Mouse (Mus musculus) liver, embryonic 14.5 days (tissue): ENCODE measurements around the gene Ap5s1. TPM values are rescaled to one million over a fixed set of nuclear protein-coding genes. Genes with fewer than 3 reads are reported as not detected.

ENCODE experiments used
- ATAC-seq: fragments of 200-750 bp; cut with Nextera tagmentation; 2 replicates; pipeline ENCODE4 v1.8.0; 2017; ENCODE audit warnings: moderate number of reproducible peaks, mild to moderate bottlenecking, moderate library complexity; ENCODE audit not compliant: insufficient read depth
- DNase-seq, 3 experiments: peaks; one replicate each; pipeline ENCODE4 v3.0.0-alpha.2; 2012 to 2013; ENCODE audit warnings: low read depth in 3 of 3, low spot score in 3 of 3
- H3K27ac ChIP-seq: fragments of 300-500 bp; sonication (generic); 2 replicates; pipeline ENCODE4 v1.5.1; 2014; ENCODE audit warnings: moderate library complexity, mild to moderate bottlenecking, control low read depth, inconsistent platforms
- H3K27me3 ChIP-seq: fragments of 300-500 bp; sonication (generic); 2 replicates; pipeline ENCODE4 v1.6.1; 2014; ENCODE audit warnings: mild to moderate bottlenecking, low read length, moderate library complexity; ENCODE audit not compliant: control insufficient read depth, insufficient read depth
- H3K36me3 ChIP-seq: fragments of 300-500 bp; sonication (generic); replicated peaks from 2 replicates; pipeline ENCODE4 v1.6.1; 2014; ENCODE audit warnings: low read depth; ENCODE audit not compliant: control insufficient read depth, insufficient read depth
- H3K4me1 ChIP-seq, 2 experiments: fragments of 200-500 bp in 1 of 2; fragments of 300-500 bp in 1 of 2; sonication (generic) in 1 of 2; replicated peaks; 2 replicates each; pipeline ENCODE4 v1.6.1; 2012 to 2014; ENCODE audit warnings: antibody characterized with exemption in 1 of 2, inconsistent platforms in 1 of 2, low read length in 1 of 2; ENCODE audit not compliant: control insufficient read depth in 2 of 2, insufficient read depth in 2 of 2
- H3K4me2 ChIP-seq: fragments of 300-500 bp; sonication (generic); 2 replicates; pipeline ENCODE4 v1.6.1; 2014; ENCODE audit warnings: low read depth, mild to moderate bottlenecking, control low read depth, moderate library complexity
- H3K4me3 ChIP-seq, 2 experiments: fragments of 200-500 bp in 1 of 2; fragments of 300-500 bp in 1 of 2; sonication (generic) in 1 of 2; 2 replicates each; pipeline ENCODE4 v1.5.1; 2012 to 2014; ENCODE audit warnings: low read depth in 2 of 2, low read length in 2 of 2, mild to moderate bottlenecking in 2 of 2, control low read depth in 1 of 2, inconsistent platforms in 1 of 2, moderate library complexity in 1 of 2; ENCODE audit not compliant: insufficient read depth in 1 of 2
- H3K9ac ChIP-seq: fragments of 300-500 bp; sonication (generic); replicated peaks from 2 replicates; pipeline ENCODE4 v1.6.1; 2014; ENCODE audit warnings: mild to moderate bottlenecking, control low read depth, moderate library complexity
- H3K9me3 ChIP-seq: fragments of 300-500 bp; sonication (generic); 2 replicates; pipeline ENCODE4 v1.6.1; 2016; ENCODE audit warnings: low read length, mixed read lengths; ENCODE audit not compliant: control insufficient read depth
- CTCF ChIP-seq: IDR thresholded peaks from 2 replicates; pipeline ENCODE4 v1.5.1; 2016; ENCODE audit warnings: antibody characterized with exemption, low read depth, control low read depth
- EP300 ChIP-seq: IDR thresholded peaks from 2 replicates; pipeline ENCODE4 v1.6.1; 2016; ENCODE audit warnings: antibody characterized with exemption, low read depth
- WGBS: fragments of 180-500 bp; shearing (Covaris S2); extraction: QIAGEN DNeasy Blood & Tissue Kit; methylation state at CpG from one replicate; pipeline ENCODE4 v1.1.7; 2014; ENCODE audit not compliant: insufficient replicate concordance; 5-methylcytosine and 5-hydroxymethylcytosine counted together
- polyA plus RNA-seq, 2 experiments: library from polyadenylated mRNA; depleted of rRNA in 1 of 2; stranded (reverse) in 1 of 2; unstranded in 1 of 2; fragments of >200 nt; fragmentation: Nextera tagmentation in 1 of 2; extraction: Ambion mirVana in 1 of 2; gene quantifications; 2 replicates each; pipeline versions ENCODE4 v1.2.1 to v1.2.3; 2012 to 2014

Ap5s1 gene
- polyA plus RNA-seq, 2 experiments, result 13.1 to 20.0 TPM

DNA sequence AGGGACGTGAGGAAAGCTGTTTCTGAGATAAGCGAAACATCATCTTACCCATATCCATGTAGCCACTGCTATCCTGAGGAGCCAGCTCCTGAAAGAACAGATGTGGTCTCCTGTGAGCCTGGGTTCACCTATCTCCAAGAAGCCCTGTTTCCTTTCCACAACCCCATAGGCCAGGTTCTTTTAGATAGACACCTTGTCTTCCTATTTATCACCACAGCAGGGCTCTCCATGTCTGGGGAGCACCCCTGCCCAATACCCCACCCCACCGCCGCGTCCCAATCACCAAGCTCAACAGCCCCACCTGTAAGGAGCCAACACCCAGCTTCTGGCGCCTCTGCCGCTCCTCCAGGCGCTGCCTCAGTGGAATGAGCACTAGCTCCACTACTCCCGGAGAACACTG, 34.6 kb upstream of the Ap5s1 start:
- DNase-seq, result no peak
- no peaks in the 10 kb centered on the region for H3K9me3 ChIP-seq
- H3K36me3 ChIP-seq, result no peaks in the 10 kb centered on the region; the same call in 1 of the 2 replicates
- peaks cover 57% of the 10 kb centered on the region for H3K27me3 ChIP-seq
- 18% methylated on average over 9 of the region's 9 CpGs for WGBS
- H3K9ac ChIP-seq, result no peak overlapping the region
- no peak overlapping the region for H3K27ac ChIP-seq
- no peak for TF ChIP-seq CTCF
- no peak for TF ChIP-seq EP300
- H3K4me2 ChIP-seq, result no peak overlapping the region
- peaks cover 9 to 12% of the 10 kb centered on the region in 2 experiments for H3K4me1 ChIP-seq
- peak; percentile 44; the same call in 1 of the 2 replicates for ATAC-seq
- H3K4me3 ChIP-seq, result no peak overlapping the region

GRCm38 (mm10) chr2:131174700-131175099, 32.2 kb upstream of the Ap5s1 start:
- no peak overlapping the region for H3K27ac ChIP-seq
- no peaks in the 10 kb centered on the region; the same call in 1 of the 2 replicates for H3K36me3 ChIP-seq
- H3K9ac ChIP-seq, result no peak overlapping the region; the same call in 1 of the 2 replicates
- H3K4me2 ChIP-seq, result peak overlapping the region; percentile 59
- TF ChIP-seq EP300 (no peak), CTCF (no peak)
- WGBS, result 2% methylated on average over 11 of the region's 11 CpGs
- H3K4me3 ChIP-seq, result peak overlapping the region; percentile 32 to 41; a peak in 3 of 4 replicates
- peaks cover 48% of the 10 kb centered on the region for H3K27me3 ChIP-seq
- H3K9me3 ChIP-seq, result no peaks in the 10 kb centered on the region
- peak; percentile 68 to 74 (median 71) for DNase-seq
- peaks cover 22 to 24% of the 10 kb centered on the region in 2 experiments for H3K4me1 ChIP-seq
- peak; percentile 22; the same call in 1 of the 2 replicates for ATAC-seq

DNA sequence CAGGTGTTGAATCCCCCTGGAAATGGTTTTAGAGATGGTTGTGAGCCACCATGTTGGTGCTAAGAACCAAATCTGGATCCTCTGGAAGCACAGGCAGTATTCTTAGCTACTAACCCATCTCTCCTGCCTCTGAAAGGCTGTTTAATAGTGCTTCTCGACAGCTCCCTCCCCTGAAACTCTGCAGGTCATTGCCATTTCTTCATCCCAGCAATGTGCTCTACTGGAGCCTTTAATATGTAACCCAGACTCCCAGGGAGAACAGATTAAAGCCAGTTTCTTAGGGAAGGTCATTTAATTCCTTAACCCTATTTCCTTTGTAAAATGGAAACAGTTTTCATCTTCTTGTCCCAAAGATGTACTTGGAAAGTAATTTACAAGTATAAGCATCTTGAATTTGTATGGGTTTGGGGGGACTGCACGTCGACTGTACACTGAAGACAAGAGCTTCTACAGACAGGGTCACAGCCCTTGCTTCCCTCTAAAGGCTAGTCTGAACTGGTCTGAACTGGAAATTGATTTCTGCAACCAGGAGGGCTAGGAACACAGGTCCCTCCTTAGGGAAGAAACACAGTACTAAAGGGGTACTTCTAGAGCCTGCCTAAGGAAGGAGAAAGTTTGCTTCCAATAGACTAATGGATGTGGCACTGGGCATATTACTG, 31.5 kb upstream of the Ap5s1 start:
- no peak overlapping the region for H3K4me3 ChIP-seq
- peaks cover 41% of the 10 kb centered on the region for H3K27me3 ChIP-seq
- H3K9me3 ChIP-seq, result no peaks in the 10 kb centered on the region
- no peaks in the 10 kb centered on the region; the same call in 1 of the 2 replicates for H3K36me3 ChIP-seq
- DNase-seq, result no peak
- TF ChIP-seq CTCF, result no peak
- no peak for TF ChIP-seq EP300
- H3K27ac ChIP-seq, result no peak overlapping the region
- peaks cover 24 to 25% of the 10 kb centered on the region in 2 experiments for H3K4me1 ChIP-seq
- no peak for ATAC-seq
- no peak overlapping the region for H3K9ac ChIP-seq
- 73% methylated on average over 3 of the region's 3 CpGs for WGBS
- H3K4me2 ChIP-seq, result no peak overlapping the region

GRCm38 (mm10) chr2:131175945-131176309, 31.0 kb upstream of the Ap5s1 start:
- Histone ChIP-seq H3K27me3 (peaks cover 36% of the 10 kb centered on the region), H3K36me3 (no peaks in the 10 kb centered on the region; the same call in 1 of the 2 replicates), H3K4me3 (no peak overlapping the region), H3K4me2 (no peak overlapping the region), H3K27ac (no peak overlapping the region), H3K4me1 (peaks cover 26 to 27% of the 10 kb centered on the region in 2 experiments), H3K9ac (no peak overlapping the region), H3K9me3 (no peaks in the 10 kb centered on the region)
- no peak for DNase-seq
- ATAC-seq, result no peak
- WGBS, result 93% methylated on average over 1 of the region's 1 CpGs
- TF ChIP-seq CTCF (no peak), EP300 (no peak)

DNA sequence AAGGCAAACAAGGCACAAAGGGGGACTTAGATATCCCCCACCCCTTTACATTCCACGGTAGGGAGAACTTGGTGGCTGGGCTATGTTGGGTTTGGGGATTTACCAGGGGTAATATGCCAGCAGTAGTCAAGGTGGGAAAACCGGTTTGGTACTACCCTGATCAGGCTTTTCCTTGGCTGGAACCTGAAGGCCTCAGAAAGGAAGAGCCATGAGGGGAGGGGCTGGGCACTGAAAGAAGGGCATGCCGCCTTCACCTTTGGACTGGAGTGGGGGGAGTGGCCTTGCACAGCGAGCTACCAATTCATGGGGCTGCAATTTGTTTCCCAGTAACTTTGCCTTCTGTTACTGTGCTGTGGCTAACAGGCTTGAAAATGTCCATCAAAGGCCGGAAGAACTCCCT, 30.4 kb upstream of the Ap5s1 start:
- no peak overlapping the region for H3K4me3 ChIP-seq
- ATAC-seq, result no peak
- WGBS, result 68% methylated on average over 5 of the region's 5 CpGs
- H3K27me3 ChIP-seq, result peaks cover 30% of the 10 kb centered on the region
- TF ChIP-seq CTCF (no peak), EP300 (no peak)
- no peak overlapping the region for H3K9ac ChIP-seq
- no peak for DNase-seq
- H3K9me3 ChIP-seq, result no peaks in the 10 kb centered on the region
- H3K4me2 ChIP-seq, result peak overlapping the region; percentile 13
- no peaks in the 10 kb centered on the region; the same call in 1 of the 2 replicates for H3K36me3 ChIP-seq
- H3K27ac ChIP-seq, result no peak overlapping the region
- H3K4me1 ChIP-seq, result peaks cover 26 to 30% of the 10 kb centered on the region in 2 experiments
